Mouse (Mus musculus) c-Kit-positive CD71-positive TER-119-negative erythroid progenitor cells, embryonic 14.5 days (primary cell): ENCODE data around the gene Bicra.

Experiments used
- DNase-seq: peaks from one replicate; pipeline ENCODE4 v3.0.0-alpha.2; 2013; ENCODE audit warnings: low read depth

Gene Bicra

DNA sequence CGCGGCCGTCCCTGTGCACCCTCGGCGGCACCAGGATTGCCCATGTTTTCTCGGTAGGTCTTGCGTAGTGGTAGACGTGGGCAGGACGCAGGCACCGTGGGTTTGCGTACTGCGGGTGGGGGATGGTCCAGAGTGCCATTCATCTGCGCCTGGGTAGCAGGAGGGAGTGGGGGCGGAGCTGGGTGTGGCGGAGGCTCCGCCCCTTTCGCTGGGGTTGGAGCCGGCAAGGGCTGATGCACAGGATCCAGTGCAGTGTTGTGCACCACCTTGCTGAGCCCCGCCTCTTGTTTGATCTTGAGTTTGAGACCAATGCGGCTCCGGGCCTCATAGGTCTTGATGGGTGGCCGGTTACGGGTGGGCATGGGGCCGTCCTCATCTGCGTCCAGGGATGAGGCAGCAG lies 75.5 kb downstream of the Bicra start:
- no peak for DNase-seq

- no peak for DNase-seq
Measured at GRCm38 (mm10) chr7:15969674-15970073, 78.0 kb downstream of the Bicra start.

- DNase-seq, result no peak
Measured at GRCm38 (mm10) chr7:15968322-15968721, 79.4 kb downstream of the Bicra start.

- no peak for DNase-seq
Measured at GRCm38 (mm10) chr7:15967312-15967711, 80.4 kb downstream of the Bicra start, which contains the start of gene Ehd2. Gene Ehd2, minus strand, starts transcription at chr7:15967567.

- DNase-seq, result no peak
Measured at GRCm38 (mm10) chr7:15966489-15966888, 81.2 kb downstream of the Bicra start.

GRCm38 (mm10) chr7:15963798-15964652 lies 83.7 kb downstream of the Bicra start:
- DNase-seq, result no peak

DNA sequence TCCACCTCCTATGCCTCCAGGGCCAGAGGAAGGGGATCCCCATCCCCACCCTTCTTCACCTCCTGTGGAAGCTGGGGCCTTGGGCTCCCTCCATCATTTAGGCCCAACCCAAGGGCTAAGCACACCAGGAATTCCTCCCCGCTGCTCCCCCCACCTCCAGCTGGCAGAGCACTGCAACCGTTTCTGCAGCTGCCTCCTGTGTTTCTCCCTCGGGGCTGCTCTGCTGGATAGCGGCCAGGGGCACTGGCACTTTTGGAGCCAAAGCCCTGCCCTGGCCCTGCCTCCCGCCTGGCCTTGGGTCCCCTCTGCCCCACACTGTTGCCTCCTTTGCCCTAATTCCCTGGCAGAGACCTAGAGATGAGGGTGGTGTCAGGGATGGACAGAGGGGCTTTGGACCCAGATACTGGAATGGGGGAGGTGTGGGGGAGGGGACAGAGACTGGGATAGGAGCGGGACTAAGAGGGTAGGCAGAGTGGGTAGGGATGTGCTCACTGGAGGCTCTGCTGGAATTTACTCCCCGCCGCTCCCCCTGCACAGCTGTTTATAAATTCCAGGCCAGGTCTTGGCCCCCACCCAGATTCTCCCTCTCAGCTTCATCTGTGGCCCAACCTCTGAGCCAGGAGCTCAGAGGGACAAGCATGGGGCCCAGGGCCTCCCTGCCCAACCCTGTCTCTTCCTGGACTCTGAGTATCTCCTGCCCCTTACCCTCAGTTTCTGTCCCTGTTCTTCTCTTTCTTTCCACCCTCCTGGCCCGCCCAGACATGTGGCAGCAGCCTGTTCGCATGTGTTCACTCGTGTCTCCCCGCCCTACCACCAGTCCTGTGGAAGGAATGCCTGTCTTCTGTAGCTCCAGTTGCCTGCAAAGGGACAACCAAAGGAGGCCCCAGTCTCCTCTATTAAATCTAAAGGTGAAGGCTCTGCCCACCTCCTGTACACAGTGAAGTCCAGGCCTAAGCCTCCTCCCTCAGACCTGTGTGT lies 85.1 kb downstream of the Bicra start:
- no peak for DNase-seq

DNA sequence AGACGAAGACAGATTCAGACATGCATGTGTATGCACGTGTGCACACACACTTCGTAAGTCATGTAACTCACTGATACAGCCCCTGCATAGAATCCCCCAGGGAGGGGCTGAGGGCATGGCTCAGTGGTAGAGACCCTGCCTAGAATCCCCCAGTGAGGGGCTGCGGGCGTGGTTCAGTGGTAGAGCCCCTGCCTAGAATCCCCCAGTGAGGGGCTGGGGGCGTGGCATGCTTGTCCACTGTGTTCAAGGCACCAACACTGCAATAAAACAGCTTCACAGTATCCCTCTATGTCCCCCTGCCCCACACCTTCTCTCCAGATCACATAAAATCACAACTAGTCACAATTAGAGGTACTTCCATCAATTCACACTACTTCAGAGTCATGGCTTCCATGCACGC lies 85.9 kb downstream of the Bicra start:
- DNase-seq, result no peak

DNA sequence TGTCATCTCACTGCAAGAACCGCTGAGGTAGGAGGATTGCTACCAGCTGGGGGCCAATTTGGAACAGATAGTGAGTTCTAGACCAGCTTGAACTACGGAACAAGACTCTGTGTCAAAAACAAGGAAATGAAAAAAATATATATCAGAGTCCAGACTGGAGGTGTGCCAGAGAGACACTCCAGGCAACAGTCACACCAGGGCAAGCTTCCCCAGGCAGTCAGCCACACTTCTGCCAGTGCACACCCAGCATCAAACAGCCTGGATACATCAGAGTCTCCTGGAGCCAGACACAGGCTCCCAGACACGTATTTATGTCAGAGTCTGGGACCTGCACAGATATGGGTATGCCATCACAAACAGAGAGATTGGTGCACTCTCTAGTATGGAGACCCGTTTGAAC lies 86.5 kb downstream of the Bicra start:
- DNase-seq, result no peak

DNA sequence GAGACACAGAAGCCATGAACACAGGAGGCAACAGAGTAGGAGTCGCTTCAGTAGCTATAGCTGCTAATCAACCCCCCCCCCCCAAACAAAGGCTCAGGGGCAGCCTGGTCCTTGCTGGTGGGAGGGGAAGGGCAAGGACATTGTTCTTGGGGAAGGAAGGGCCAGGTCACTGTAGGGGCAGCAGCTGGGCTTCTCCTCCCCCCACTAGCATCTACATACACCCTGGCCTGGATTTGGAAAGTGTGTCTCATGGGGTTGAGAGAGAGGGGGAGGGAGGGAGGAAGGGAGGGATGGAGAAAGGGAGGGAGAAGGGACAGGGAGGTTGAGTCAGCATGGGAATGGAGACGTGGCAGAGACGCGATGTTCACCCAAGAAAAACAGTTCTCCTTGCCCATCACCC lies 87.0 kb downstream of the Bicra start:
- no peak for DNase-seq

DNA sequence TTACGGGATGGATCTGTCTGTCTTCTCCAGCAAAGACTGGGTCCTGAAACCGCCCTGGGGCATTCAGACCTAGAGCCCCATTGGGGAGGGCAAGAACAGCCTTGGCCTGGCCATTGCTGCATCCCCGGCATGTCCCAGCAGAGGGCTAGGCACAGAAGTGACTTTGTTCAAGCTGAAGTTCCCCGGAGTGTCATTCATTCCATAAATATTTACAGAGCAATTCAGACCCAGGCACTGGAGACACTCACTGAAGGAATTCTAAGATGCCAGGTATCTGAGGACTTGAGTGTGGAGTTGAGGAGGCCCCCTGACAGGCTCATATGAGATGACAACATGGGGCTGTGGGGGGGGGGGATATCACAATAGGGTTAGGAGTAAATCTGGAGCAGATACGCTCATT lies 91.6 kb downstream of the Bicra start:
- no peak for DNase-seq

GRCm38 (mm10) chr7:15955509-15955908 lies 92.2 kb downstream of the Bicra start:
- no peak for DNase-seq

DNA sequence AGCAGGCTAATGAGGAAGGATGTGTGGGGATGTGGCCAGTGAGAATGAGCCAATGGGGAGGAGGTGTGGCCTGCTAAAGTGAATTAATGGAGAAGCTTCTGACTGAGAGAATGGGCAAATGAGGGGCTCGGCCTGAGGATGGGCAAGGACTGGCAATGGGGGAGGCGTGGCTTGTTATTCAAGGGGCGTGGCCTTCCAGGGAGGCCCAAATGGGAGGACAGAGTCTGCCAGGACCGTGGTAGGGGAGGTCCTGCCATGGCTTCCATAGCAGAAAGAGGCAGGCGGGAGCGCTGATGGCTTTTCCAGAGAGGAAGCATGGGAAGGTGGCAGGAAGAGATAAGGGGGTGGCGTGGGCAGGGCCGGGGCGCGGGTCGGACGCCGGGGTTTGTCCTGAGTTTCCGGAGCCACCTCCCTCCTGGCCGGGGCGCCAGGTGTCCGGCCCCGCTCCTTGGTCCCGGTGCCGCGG lies 92.7 kb downstream of the Bicra start:
- no peak for DNase-seq

- DNase-seq, result no peak
Measured at GRCm38 (mm10) chr7:15954436-15954835, 93.3 kb downstream of the Bicra start.

DNA sequence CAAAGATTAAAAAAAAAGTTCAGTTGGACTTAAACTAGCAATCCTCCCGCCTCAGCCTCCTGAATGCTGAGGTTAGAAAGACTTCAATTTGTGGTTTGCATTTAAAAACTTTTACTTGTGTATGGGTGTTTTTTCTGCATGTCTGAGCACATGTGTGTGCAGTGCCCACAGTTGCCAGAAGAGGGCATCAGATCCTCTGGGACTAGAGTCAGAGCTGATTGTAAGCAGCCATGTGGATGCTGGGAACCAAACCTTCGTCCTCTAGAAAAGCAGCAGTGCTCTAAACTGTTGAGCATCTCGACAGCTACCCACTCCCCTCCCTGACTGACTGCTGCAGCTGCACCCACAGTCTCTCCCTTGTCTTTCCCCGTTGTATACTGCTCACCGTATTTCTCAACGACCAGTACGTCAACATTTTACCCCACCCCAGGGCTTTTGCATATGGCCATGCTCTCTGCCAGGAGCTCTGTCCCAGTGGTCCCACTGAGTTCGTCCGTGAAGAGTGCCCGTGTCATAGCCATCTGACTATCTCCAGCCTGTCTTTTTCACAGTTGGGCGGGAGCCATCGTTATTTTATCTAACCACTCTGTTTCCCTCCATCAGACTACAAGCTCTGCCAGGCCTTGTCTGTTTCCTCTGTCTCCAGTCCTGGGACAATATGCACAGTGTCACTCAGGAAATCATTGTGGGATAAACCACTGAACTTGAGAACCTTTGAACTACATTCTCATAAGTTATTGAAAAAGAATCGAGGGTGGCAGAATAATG lies 94.2 kb downstream of the Bicra start:
- DNase-seq, result no peak

DNA sequence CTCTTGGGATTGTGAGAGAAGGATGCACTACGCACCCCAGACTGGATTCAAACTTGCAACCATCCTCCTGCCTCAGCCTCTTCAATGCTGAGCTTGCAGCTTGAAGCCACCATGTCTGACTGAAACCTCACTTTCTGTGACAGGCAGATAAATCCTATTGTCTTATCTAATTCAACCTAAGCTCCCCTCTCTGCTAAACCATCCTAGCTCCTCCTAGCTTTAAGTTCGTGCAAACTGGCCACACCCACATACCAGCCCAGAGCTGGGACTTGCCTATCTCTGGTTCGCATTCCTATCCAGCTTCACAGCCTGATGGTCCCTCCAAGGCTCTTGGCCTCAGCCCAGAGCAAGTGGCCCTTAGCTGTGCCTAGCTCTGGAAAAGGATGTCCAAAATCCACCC lies 95.3 kb downstream of the Bicra start:
- DNase-seq, result peak; percentile 88

DNA sequence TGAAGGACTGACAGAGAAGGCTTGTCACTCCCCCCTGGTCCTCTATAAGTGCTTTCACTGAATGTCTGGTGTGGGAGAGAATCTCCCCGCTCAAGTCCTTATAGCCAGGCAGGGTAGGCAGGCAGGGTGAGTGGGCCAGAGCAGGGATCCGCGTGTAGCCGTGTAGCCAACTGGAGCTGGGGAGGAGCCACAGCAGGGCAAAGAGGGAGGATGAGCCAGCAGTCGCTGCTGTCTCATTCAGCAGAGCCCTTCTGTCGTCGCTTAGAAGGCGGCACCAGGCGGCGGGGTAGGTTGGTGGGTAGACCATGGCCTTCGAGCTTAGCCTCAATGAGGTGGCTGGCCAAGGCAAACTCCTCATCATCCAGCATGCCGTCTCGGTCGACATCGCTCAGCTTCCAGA lies 97.7 kb downstream of the Bicra start:
- DNase-seq, result no peak

DNA sequence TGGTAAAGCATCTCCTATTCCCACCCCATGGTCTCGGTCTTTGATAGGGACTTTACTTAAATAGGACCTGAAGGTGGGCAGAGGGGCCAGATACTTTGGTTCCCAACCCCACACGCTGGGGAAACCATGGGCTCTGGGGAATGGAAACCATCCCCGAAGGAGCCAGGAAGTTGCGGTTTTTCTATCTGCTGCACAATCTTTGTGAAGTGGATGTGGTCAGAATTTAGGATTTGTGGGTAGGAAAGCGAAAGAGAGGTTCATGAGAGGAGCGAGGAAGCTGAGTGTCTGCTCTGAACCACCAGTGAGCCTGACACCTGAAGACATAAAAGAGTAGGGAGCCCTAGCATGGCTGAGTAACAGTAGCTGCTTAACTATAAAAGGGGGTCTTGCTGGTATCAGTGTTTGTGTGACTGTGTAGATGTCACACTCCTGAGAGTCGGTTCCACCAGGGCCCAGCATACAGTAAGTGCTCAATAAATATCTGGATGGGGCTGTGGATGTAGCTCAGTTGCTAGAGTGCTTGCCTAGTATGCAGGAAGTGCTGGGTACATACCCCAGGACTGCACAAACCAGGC lies 98.4 kb downstream of the Bicra start:
- no peak for DNase-seq

- DNase-seq, result peak; percentile 77
Measured at GRCm38 (mm10) chr7:15948381-15948941, 99.3 kb downstream of the Bicra start.

DNA sequence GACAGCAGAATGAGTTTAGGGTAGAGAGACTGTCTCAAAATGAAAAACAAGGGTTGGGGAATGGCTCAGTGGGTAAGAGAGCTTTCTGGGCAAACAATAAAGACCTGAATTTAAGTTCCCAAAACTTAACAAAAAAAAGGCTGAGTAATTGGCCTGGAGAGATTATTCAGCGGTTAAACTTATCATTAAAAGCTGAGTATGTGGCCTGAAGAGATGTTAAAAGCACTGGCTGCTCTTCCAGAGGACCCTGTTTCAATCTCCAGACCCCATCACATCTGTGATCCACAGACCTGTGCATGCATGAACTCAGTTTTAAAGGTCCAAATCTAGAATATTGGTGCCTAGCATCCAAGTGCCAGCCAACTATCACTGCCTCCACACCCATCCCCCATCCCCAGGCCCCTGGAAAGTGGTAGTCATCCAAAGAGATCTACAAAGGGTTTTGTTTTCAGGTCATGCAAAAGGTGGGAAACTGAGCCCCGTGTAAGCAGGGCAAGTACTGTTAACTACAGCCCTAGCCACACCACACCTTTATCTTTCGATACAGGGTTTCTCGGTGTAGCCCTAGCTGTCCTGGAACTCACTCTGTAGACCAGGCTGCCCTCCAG lies 100.0 kb downstream of the Bicra start:
- no peak for DNase-seq
